Mouse (Mus musculus) stomach, embryonic 16.5 days (tissue): ENCODE measurements around the gene Tyrobp. TPM values are rescaled to one million over a fixed set of nuclear protein-coding genes. Genes with fewer than 3 reads are reported as not detected.

Experiments
- ATAC-seq: fragments of 200-750 bp; cut with Nextera tagmentation; 2 replicates; pipeline ENCODE4 v1.8.0; 2017; ENCODE audit warnings: moderate number of reproducible peaks, moderate TSS enrichment; ENCODE audit not compliant: insufficient read depth, low FRiP score
- H3K27ac ChIP-seq: fragments of 300-500 bp; sonication (generic); 2 replicates; pipeline ENCODE4 v1.5.1; 2014; ENCODE audit warnings: low read length
- H3K27me3 ChIP-seq: fragments of 300-500 bp; sonication (generic); 2 replicates; pipeline ENCODE4 v1.6.1; 2014; ENCODE audit warnings: low read length, control low read depth, mixed read lengths; ENCODE audit not compliant: control insufficient read depth, insufficient read depth
- H3K36me3 ChIP-seq: fragments of 300-500 bp; sonication (generic); 2 replicates; pipeline ENCODE4 v1.6.1; 2014; ENCODE audit warnings: low read length; ENCODE audit not compliant: control insufficient read depth, insufficient read depth
- H3K4me1 ChIP-seq: fragments of 300-500 bp; sonication (generic); 2 replicates; pipeline ENCODE4 v1.6.1; 2014; ENCODE audit warnings: low read length, control low read depth, mixed read lengths; ENCODE audit not compliant: control insufficient read depth, insufficient read depth
- H3K4me2 ChIP-seq: fragments of 300-500 bp; sonication (generic); 2 replicates; pipeline ENCODE4 v1.6.1; 2014; ENCODE audit warnings: low read depth, low read length, mixed read lengths
- H3K4me3 ChIP-seq: fragments of 300-500 bp; sonication (generic); replicated peaks from 2 replicates; pipeline ENCODE4 v1.5.1; 2014; ENCODE audit warnings: mild to moderate bottlenecking, low read length
- H3K9ac ChIP-seq: fragments of 300-500 bp; sonication (generic); 2 replicates; pipeline ENCODE4 v1.6.1; 2014; ENCODE audit warnings: low read length
- H3K9me3 ChIP-seq: fragments of 300-500 bp; sonication (generic); replicated peaks from 2 replicates; pipeline ENCODE4 v1.6.1; 2016; ENCODE audit warnings: low read length, control low read depth; ENCODE audit not compliant: control insufficient read depth
- WGBS: fragments of 180-500 bp; shearing (Covaris S2); extraction: QIAGEN DNeasy Blood & Tissue Kit; methylation state at CpG from one replicate; pipeline ENCODE4 v1.1.7; 2014; 5-methylcytosine and 5-hydroxymethylcytosine counted together
- polyA plus RNA-seq: library from polyadenylated mRNA; unstranded; fragments of >200 nt; fragmentation: Nextera tagmentation; extraction: Ambion mirVana; gene quantifications from 2 replicates; pipeline ENCODE4 v1.2.1, GENCODE M21; 2015

Tyrobp gene
- polyA plus RNA-seq, 1 experiment from 2014 or later = 71.0 TPM

DNA sequence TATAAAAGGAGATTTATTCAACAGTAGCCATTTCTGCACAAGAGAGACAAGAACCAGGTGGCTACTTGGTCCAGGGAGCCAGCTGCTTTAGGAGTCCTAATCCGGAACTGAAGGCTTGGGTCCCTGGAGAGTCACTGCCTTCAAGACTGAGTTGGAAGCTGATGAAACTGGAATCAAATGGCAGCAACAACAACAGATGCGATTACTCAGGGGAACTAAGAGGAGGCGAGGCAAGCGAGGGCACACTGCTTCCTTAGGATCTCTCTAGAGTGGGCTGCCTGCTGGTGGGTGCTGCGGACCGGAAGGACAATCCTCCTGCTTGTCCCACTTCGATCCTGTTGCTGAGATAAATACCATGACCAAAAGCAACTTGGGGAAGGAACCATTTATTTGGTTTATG, 13.9 kb upstream of the Tyrobp start:
- no peak for ATAC-seq
- Histone ChIP-seq H3K9ac (no peak overlapping the region), H3K4me2 (no peak overlapping the region), H3K36me3 (no peaks in the 10 kb centered on the region), H3K4me3 (no peak overlapping the region), H3K27me3 (no peaks in the 10 kb centered on the region), H3K9me3 (no peaks in the 10 kb centered on the region), H3K27ac (no peak overlapping the region), H3K4me1 (no peaks in the 10 kb centered on the region)
- WGBS = 48% methylated on average over 7 of the region's 7 CpGs

DNA sequence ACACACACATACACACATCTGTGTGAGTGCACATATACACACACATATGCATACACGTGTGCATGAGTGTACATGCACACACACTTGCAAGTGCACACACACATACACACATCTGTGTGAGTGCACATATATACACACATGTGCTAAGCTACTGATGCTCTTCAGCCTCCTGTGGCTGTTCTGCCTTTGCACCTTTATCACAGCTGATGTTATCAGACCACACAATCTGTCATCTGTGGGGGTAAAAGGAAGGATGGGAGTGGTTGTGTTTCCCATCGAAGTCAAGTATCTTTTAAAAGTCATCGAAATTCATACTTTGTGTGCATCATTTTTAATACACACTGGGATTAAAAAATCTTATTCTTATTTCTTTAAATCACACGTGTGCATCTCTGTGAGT, 11.2 kb upstream of the Tyrobp start:
- H3K9me3 ChIP-seq = no peaks in the 10 kb centered on the region
- H3K27me3 ChIP-seq = no peaks in the 10 kb centered on the region
- WGBS = 65% methylated on average over 4 of the region's 4 CpGs
- H3K9ac ChIP-seq = no peak overlapping the region
- no peak overlapping the region for H3K27ac ChIP-seq
- H3K4me2 ChIP-seq = no peak overlapping the region
- H3K4me1 ChIP-seq = no peaks in the 10 kb centered on the region
- no peak overlapping the region for H3K4me3 ChIP-seq
- ATAC-seq = no peak
- no peaks in the 10 kb centered on the region for H3K36me3 ChIP-seq

DNA sequence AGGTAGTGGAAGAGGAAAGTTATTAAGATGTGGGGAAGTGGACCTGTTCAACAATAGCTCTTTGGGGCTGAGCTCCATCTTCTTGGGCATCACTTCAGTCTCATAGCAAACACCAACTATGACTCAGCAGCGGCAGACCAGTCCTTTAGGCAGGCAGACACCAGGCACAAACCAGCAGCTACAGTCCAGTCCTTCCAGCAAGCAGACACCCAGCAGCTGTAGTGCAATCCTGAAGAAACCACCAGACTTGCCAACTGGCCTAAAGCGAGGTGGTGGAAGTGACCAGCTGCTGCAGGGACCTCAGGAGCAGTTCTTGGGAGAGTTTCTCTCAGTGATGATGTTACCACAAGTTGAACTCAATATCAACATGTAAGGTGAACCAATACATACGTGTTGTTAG, 4.9 kb upstream of the Tyrobp start:
- Histone ChIP-seq H3K4me3 (no peak overlapping the region), H3K4me2 (no peak overlapping the region), H3K4me1 (no peaks in the 10 kb centered on the region), H3K27ac (no peak overlapping the region), H3K27me3 (no peaks in the 10 kb centered on the region), H3K9me3 (no peaks in the 10 kb centered on the region), H3K36me3 (no peaks in the 10 kb centered on the region), H3K9ac (no peak overlapping the region)
- WGBS = 83% methylated on average over 3 of the region's 3 CpGs
- no peak for ATAC-seq

DNA sequence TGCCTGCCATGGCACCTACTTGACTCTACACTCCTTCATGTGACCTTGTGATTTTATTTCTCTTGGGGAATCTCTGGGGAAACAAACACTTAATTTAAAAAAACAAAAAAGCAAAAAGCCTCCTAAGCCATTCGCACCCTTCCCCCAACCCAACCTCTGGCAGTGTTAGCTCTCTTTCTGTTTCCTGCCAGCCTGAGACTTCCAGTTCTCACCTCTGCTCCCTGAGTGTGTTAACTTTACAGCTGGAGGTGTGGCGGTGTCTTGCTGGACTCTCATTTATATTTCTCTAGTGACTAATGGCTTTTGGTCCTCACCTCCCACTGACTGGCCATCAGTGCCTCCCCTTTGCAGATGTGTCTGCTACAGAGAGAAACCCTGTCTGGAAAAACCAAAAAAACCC, 3.8 kb upstream of the Tyrobp start:
- H3K4me2 ChIP-seq = no peak overlapping the region

DNA sequence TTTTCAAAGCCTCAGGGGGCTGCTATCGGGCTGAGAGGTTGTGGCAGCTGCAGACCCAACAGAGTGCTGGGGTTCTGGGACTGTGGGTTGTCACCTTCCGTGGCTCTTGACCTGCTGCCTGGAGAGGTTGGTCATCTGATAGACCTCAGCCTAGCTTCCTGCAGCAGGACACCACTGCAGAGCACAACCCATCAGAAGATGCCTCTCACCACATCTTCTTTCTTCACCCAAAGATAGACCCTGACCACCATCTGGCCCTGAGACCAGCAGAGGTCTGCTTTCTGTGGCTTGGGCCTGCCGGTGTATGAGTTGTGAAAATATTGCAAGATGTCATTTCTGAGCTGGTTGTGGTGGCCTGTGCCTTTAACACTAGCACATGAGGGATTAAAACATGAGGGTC, 2.5 kb upstream of the Tyrobp start:
- no peak for ATAC-seq
- Histone ChIP-seq H3K9ac (no peak overlapping the region), H3K4me2 (no peak overlapping the region), H3K27me3 (no peaks in the 10 kb centered on the region), H3K4me1 (no peaks in the 10 kb centered on the region), H3K27ac (no peak overlapping the region), H3K36me3 (no peaks in the 10 kb centered on the region), H3K4me3 (no peak overlapping the region), H3K9me3 (no peaks in the 10 kb centered on the region)
- 66% methylated on average over 3 of the region's 3 CpGs for WGBS

More for the DNA sequence above, 3.8 kb upstream of the Tyrobp start:
- no peak for ATAC-seq
- no peaks in the 10 kb centered on the region for H3K36me3 ChIP-seq
- no peaks in the 10 kb centered on the region for H3K4me1 ChIP-seq
- no peak overlapping the region for H3K9ac ChIP-seq
- H3K4me3 ChIP-seq = no peak overlapping the region
- WGBS = 43% methylated on average over 2 of the region's 2 CpGs
- no peak overlapping the region for H3K27ac ChIP-seq
- H3K27me3 ChIP-seq = no peaks in the 10 kb centered on the region
- no peaks in the 10 kb centered on the region for H3K9me3 ChIP-seq

DNA sequence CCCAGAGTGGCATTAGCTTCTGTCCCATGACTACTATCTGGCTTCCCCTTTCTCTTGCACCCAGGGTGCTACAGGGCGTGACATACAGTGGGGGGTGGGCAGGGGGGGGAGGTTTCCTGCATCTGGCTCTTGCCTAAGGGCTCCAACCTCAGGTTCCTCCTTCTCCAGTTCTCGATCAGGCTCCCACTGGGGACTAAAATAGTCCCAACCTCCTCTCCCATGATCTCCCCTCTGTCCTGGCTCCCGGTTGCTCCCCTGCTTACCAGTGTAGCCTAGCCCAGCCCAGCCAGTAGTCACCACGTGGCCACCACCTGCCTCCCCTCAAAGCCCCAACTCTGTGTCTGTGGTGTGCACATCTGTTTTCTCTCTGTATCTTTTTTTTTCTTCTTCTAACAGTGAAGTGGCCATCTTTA, 819 bp upstream of the Tyrobp start:
- H3K4me3 ChIP-seq = no peak overlapping the region
- 53% methylated on average over 4 of the region's 4 CpGs for WGBS
- H3K9me3 ChIP-seq = no peaks in the 10 kb centered on the region
- no peaks in the 10 kb centered on the region for H3K4me1 ChIP-seq
- no peak overlapping the region for H3K9ac ChIP-seq
- ATAC-seq = peak; percentile 50; the same call in 1 of the 2 replicates
- no peaks in the 10 kb centered on the region for H3K27me3 ChIP-seq
- H3K27ac ChIP-seq = peak overlapping the region; percentile 24; the same call in 1 of the 2 replicates
- H3K36me3 ChIP-seq = no peaks in the 10 kb centered on the region
- H3K4me2 ChIP-seq = no peak overlapping the region

DNA sequence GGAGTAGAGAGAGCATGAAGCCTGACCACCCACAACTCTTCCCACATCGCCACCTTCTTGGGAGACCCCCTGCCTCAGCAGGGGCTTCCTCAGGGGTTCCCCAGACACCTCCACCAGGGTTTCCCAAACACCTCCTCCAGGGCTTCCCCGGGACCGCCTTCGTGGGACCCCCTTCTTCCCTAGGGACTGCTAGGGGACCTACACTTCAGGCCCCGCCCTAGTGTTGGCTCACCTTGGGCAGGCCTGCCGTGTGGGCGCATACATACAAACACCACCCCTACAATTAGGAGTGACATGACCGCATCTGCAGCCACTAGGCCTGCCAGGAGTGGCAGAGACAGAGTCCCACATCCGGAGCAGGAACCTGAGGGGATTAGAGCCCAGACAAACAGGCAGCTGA, 4.3 kb downstream of the Tyrobp start:
- ATAC-seq = no peak
- H3K4me1 ChIP-seq = no peaks in the 10 kb centered on the region
- H3K27ac ChIP-seq = no peak overlapping the region
- 67% methylated on average over 9 of the region's 9 CpGs for WGBS
- no peaks in the 10 kb centered on the region for H3K9me3 ChIP-seq
- H3K36me3 ChIP-seq = no peaks in the 10 kb centered on the region
- H3K4me3 ChIP-seq = no peak overlapping the region
- H3K9ac ChIP-seq = no peak overlapping the region
- no peaks in the 10 kb centered on the region for H3K27me3 ChIP-seq
- no peak overlapping the region for H3K4me2 ChIP-seq

DNA sequence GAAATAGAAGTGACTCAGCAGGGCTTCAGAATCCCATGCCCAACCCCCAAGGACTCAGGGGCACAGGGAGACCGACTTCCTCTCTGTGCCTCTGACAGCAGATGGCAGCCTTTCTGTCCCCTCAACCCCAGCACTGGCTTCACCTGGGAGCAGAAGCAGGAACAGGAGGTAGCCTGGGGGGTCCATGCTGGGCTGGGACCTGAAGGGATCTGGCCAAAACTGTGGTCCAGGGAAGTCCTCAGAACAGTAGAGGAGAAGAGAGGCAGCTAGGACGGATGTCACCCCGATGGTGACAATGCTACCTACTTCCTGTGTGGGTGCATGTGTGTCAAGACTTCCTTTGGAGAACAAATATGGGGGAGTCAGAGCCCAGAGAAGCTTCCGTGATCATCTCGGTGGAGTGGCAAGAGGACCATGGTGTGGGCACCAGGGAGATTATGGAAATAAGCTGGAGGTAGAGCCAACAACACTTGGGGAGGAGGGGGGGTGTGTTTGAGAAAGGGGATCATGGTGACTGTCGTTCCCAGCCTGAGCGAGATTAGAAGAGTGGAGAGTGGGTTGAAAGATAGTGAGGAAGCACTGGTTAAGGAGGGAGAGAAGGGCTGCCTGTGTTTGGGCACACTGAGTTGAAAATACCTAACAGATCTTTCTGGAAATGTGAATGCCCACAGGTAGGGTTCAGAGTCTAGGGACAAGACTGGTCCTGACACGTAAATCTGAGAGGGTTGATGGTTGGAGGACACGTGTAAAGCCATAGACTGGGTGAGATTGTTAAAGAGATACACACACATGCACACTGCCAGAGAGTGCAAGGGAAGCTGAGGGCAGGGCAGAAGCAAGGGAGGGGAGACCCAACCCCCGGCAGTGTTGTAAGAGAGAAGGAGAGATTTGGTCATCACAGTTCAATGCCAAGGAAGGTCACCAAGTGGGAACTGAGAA, 6.3 kb downstream of the Tyrobp start, which contains the start of gene Hcst:
Gene Hcst, minus strand, starts transcription at position 294 of the 939 bp plus-strand sequence.
- Histone ChIP-seq H3K4me3 (no peak within 1 kb of the TSS), H3K4me2 (no peak within 1 kb of the TSS), H3K9ac (no peak within 1 kb of the TSS), H3K36me3 (no peaks in the 10 kb centered on the region), H3K9me3 (no peaks in the 10 kb centered on the region), H3K27ac (peak within 1 kb of the TSS; percentile 61), H3K4me1 (no peaks in the 10 kb centered on the region), H3K27me3 (no peaks in the 10 kb centered on the region)
- 58% methylated on average over 10 of the region's 10 CpGs for WGBS
- ATAC-seq = no peak

DNA sequence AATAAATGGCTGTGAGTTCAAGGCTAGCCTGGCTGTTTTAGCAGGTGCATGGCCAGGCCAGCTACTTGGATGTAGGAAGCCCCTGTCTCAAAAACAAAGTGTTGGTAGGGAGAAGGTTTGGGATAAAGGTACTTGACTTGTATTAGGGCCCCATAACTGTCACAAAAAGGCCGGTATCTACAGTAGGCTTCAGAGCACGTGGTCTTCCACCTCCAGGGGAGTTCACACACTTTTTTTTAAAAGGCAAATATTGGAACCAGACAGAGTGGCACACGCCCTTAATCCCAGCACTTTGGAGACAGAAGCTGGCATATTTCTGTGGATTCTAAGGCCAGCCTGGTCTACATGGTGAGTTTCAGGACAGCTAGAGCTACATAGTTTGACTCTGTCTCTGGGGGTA, 7.1 kb downstream of the Tyrobp start:
- H3K27me3 ChIP-seq = no peaks in the 10 kb centered on the region
- no peak overlapping the region for H3K4me2 ChIP-seq
- no peak overlapping the region for H3K27ac ChIP-seq
- no peak overlapping the region for H3K4me3 ChIP-seq
- H3K4me1 ChIP-seq = no peaks in the 10 kb centered on the region
- H3K9me3 ChIP-seq = no peaks in the 10 kb centered on the region
- H3K9ac ChIP-seq = no peak overlapping the region
- H3K36me3 ChIP-seq = no peaks in the 10 kb centered on the region
- 68% methylated on average over 3 of the region's 3 CpGs for WGBS
- ATAC-seq = no peak
